Mouse (Mus musculus): ENCODE data around the gene Lck. TPM values are rescaled to one million over a fixed set of nuclear protein-coding genes. Genes with fewer than 3 reads are reported as not detected.

The Lck gene
- total RNA-seq, 1 experiment from 2014 or later, result 27.1 TPM

DNA sequence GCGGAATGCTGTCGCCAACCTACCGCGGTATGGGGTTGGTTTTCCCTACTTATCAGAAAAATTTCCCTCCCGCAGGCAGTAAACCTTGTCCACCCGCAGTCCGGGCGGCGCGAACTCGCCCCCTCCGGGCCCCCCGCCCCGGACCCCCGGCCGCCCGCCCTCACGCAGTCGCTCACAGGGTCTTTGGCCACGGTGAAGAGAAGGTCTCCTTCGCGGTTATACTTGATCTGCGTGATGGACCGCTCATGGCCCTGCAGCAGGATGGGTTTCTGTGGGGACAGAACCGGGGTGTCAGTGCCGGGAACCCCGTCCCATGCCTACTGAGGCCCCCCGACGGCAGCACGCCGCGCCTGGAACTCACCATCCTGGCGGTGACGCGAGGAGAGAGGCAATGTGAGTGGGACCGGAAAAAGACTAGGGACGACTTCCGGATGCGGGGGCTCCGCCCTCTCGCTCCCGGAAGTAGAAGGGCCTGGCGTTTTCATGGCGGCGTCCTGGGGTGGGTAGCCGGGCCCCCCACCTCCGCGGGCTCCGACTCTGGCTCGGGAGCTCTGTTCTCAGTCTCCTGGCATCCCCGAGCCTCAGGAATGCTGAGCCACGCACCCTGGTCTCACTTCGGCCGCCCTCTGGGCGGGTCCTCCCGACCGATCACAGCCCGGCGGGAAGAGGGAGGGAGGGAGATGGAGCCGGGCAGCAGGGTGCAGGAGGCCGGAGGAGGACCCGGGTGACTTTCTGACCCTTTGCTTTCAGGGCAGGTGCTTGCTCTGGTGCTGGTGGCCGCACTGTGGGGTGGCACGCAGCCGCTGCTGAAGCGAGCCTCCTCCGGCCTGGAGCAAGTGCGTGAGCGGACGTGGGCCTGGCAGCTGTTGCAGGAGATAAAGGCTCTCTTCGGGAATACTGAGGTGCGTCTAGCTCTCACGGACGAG lies 27.1 kb upstream of the Lck start, which contains the start of the genes Eif3i and Tmem234:
Eif3i (minus strand) TSS at position 416 of the 926 bp plus-strand sequence.
Tmem234 (plus strand) TSS at position 436 of the 926 bp plus-strand sequence.
- peak; percentile 85 to 95 for ATAC-seq (replicated peaks in 1 of 2; ENCODE audit: insufficient read depth in 1 of 2, low FRiP score in 2 of 2, low TSS enrichment in 1 of 2, low read depth in 1 of 2, poor library complexity in 2 of 2, severe bottlenecking in 2 of 2)

DNA sequence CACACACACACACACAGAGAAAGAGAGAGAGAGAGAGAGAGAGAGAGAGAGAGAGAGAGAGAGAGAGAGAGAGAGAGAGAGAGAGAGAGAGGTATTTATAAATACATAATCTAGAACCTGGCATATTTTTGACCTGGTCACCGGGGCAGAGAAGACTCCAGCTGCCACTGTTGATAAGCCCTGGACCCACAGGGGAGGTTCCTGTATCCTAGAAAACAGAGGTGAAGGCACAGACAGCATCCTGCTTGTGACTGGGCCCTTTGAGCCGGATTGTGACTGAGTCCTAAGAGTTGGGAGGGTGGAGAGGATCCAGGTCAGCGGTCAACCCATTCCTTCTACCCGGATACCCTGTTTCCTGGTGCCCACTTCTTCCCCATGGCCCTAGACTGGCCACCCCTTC lies 15.4 kb upstream of the Lck start:
- no peak for ATAC-seq (replicated peaks in 1 of 2; ENCODE audit: insufficient read depth in 1 of 2, low FRiP score in 2 of 2, low TSS enrichment in 1 of 2, low read depth in 1 of 2, poor library complexity in 2 of 2, severe bottlenecking in 2 of 2)

DNA sequence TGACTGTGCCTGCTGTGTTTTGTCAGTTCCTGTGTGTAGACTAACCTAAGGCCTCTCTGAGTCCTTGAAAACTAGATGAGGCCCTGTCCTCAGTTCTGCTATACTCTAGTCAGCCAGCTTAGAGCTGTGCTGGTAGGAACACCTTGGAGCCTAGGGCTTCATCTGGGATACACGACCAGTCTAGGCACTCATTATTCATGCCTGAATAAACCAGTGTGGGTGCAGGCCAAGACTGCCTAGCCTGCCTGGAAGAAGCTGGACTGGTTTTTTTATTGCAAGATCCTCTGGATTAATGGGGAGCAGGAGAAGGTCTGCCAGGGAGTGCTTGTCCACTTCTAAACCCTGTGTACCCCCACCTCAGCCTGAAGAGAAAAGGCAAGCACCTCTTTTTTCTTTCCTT lies 13.5 kb upstream of the Lck start:
- no peak for ATAC-seq (replicated peaks in 1 of 2; ENCODE audit: insufficient read depth in 1 of 2, low FRiP score in 2 of 2, low TSS enrichment in 1 of 2, low read depth in 1 of 2, poor library complexity in 2 of 2, severe bottlenecking in 2 of 2)

DNA sequence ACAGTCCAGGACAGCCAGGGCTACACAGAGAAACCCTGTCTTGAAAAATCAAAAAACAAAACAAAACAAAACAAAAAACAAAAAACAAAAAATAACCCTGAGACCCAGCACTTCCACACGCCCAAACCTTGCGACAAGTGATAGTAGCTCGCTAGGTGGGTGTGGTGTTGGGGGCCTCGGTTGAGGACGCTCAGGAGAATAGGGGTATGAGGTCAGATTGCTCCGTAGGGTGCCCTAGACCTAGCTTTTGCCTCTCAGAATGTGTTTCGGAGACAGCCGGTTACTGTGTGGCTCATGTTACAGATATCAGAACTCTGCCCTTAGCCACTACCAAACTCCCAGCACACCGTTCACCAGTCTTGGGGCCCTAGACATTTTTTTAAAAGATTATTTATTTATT lies 12.3 kb upstream of the Lck start:
- ATAC-seq (replicated peaks in 1 of 2; ENCODE audit: insufficient read depth in 1 of 2, low FRiP score in 2 of 2, low TSS enrichment in 1 of 2, low read depth in 1 of 2, poor library complexity in 2 of 2, severe bottlenecking in 2 of 2), result no peak

DNA sequence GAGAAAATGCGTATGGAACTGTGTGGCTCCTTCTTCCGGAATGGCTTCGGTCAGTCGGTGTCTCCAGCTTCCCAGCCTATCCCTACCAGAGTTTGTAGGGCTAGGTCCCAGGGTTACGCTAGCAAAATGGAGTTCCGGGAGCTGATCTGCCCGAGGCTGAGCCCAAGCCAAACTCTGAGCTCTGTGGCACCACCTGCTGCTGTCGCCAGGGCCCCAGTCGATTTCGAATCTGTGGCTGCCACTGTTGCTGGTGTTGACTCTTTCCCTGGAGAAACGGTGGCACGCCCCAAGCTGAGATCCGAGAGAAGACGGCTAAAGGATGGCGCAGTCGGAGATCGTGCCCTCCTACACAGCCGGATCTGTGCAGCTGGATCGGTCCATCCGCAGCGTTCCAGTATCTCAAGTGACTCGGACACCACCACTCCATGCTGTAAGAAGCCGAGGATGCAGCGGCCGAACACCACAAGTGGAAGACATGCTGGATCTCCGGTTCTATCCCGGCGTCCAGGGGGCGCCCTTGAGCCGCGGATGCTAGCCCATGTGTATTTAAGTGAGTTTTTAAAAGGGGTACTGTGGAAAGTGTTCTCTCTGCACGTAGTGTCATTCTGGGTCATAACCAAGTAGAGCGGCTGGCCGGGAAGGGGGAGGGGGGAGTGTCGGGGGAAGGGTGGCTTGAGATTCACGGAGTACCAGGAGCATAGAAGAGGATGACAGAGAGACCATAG lies 11.6 kb upstream of the Lck start:
- peak; percentile 88 to 89 for ATAC-seq (replicated peaks in 1 of 2; ENCODE audit: insufficient read depth in 1 of 2, low FRiP score in 2 of 2, low TSS enrichment in 1 of 2, low read depth in 1 of 2, poor library complexity in 2 of 2, severe bottlenecking in 2 of 2)

DNA sequence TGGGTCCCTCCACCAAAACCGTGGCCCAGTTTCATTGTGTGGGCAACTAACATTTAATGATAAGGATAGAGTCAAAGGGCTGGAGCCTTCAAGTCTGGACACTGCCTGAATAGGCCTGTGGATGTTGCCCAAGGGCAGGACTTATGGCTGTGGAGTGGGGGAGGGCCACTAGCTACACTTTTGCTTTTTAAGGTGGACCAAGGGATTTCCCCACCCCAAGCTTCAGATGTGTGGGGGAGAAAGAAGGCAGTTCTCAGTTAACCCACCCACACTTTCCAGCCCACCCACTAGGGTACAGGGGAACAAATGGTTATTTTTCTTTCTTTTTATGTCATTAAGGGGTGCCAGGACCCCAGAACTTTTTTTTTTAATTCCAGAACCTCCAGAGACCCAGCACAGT lies 10.9 kb upstream of the Lck start:
- no peak for ATAC-seq (replicated peaks in 1 of 2; ENCODE audit: insufficient read depth in 1 of 2, low FRiP score in 2 of 2, low TSS enrichment in 1 of 2, low read depth in 1 of 2, poor library complexity in 2 of 2, severe bottlenecking in 2 of 2)

DNA sequence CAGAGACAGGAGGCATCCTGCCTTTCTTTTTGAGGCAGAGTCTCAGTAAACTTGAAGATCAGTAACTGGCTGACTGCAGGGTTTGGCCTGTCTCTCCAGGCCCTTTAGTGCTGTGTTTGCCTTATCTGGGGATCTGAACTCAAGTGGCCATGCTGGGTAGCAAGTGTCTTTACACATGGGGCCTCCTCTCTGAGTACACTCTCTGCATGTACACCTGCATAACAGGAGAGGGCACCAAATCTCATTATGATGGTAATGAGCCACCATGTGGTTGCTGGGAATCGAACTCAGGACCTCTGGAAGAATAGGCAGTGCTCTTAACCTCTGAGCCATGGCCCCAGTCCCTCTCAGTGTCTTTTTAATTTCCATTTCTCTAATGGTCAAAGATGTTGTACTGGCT lies 8.8 kb upstream of the Lck start:
- no peak for ATAC-seq (replicated peaks in 1 of 2; ENCODE audit: insufficient read depth in 1 of 2, low FRiP score in 2 of 2, low TSS enrichment in 1 of 2, low read depth in 1 of 2, poor library complexity in 2 of 2, severe bottlenecking in 2 of 2)

DNA sequence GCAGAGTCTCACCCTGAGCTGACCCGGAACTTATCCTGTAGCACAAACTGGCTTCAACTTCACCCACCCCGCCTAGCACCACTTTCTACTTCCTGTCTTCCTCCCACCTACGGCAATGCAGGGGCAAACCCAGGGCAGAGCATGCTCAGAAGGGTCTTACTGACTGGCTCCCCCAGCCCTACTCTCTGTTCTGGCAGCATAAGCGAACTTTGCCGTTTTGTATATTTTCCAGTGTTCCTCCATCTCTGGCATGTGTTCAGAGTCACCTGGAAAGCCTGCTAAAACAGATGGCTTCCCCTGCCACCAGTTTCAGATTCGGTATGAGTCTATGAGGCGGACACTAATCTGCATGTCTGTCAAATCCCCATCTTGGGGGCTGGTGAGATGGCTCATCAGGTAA lies 6.9 kb upstream of the Lck start:
- ATAC-seq (replicated peaks in 1 of 2; ENCODE audit: insufficient read depth in 1 of 2, low FRiP score in 2 of 2, low TSS enrichment in 1 of 2, low read depth in 1 of 2, poor library complexity in 2 of 2, severe bottlenecking in 2 of 2), result no peak

DNA sequence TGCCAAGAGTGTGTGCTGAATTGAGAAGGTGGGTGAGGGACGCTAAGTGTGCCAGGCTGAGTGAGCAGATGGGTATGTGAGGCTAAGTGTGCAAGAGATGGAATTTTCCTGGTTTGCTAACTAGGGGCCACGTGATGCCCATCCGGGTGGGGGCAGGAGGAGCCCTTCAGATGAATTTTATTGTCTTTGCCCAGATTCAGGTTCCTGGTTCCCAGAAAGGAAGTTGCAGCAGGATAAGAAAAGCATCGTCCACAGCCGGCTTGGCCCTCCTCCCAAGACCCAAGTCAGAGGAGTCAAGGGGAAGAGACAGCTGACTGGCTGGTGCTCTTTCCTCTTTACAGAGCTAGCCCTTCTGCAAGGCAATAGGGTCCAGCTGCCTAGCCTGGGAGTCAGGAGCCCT lies 5.0 kb upstream of the Lck start, which contains the start of gene Fam167b:
Fam167b (minus strand) TSS at position 84 of the 400 bp plus-strand sequence.
- ATAC-seq (replicated peaks in 1 of 2; ENCODE audit: insufficient read depth in 1 of 2, low FRiP score in 2 of 2, low TSS enrichment in 1 of 2, low read depth in 1 of 2, poor library complexity in 2 of 2, severe bottlenecking in 2 of 2), result no peak

DNA sequence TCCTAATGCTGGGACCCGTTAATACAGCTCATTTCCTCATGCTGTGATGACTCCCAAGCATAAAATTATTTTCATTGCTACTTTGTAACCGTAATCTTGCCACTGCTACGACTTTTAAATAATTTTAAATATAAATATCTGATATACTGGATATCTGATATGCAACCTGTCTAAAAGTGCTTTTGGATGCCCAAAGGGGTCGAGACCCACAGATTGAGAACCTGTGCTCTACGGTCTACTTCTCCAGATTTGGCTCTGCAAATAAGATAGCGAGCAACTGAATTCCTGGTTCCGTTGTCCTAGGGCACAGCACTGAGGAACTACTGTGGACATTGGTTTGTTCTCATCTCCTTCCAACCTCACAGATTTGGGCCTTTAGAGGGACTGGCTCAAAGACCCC lies 4.2 kb upstream of the Lck start:
- ATAC-seq (replicated peaks in 1 of 2; ENCODE audit: insufficient read depth in 1 of 2, low FRiP score in 2 of 2, low TSS enrichment in 1 of 2, low read depth in 1 of 2, poor library complexity in 2 of 2, severe bottlenecking in 2 of 2), result no peak

DNA sequence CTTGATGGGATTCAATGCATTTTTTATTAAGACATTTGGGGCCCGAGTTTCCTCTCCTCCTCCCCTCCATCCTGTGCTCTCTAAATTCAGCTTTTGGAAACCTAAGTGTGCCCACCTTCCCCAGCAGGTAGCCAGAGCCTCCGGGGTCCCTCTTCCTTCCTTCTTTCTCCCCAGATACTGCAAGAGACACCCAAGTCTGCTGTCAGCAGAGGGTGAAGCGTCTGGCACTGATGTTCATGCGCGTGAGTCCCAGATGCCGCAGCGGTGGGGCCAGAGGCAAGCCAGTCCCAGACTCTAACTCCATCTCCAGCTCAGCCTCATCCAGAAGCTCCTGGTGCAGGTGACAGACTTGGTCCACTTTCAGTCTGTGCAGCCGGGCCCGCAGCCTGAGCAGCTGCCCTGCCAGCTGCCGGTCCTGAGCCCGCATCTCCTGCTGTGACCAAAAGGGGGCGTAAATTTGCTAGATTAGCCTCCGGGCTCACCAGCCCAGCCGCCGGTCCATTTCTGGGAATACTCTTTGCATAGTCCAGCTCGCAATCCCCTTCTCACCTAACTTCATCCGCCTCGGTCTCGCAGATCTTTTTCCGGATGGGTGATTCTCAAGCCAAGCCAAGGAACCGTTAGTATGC lies 3.5 kb upstream of the Lck start:
- ATAC-seq (replicated peaks in 1 of 2; ENCODE audit: insufficient read depth in 1 of 2, low FRiP score in 2 of 2, low TSS enrichment in 1 of 2, low read depth in 1 of 2, poor library complexity in 2 of 2, severe bottlenecking in 2 of 2), result peak in 1 of 2 experiments; percentile 59; a peak in 3 of 4 replicates

DNA sequence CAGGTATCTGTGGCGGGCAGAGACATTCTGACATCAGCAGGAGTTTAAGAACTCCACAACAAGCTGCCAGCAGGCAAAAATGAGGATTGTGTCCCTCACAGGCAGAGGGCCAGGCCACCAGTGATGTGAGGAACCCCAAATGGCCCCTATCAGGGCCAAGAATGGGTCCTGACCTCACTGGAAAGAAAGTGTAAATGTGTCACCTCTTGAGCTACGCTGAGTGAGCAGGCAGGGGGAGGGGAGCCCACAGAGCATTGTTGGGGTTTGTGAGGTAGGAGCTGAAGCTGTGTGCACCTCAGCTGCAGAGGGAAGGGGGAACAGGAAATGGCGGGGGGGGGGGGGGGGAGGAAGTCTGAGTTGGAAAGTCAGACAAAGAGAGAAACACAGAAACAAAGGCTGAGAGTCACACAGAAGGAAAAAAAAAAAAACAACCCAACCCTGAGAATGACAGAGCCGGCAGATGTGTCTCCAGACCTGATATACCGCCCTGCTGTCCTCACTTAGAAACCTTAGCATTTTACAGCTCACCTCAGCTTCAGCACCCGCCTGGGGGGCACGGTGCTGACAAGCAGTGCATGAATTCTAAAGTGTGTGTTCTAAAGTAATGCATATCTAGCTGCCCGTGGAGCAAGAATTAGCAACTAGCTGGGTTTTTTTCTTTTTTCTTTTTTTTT lies 1.9 kb upstream of the Lck start:
- ATAC-seq (replicated peaks in 1 of 2; ENCODE audit: insufficient read depth in 1 of 2, low FRiP score in 2 of 2, low TSS enrichment in 1 of 2, low read depth in 1 of 2, poor library complexity in 2 of 2, severe bottlenecking in 2 of 2), result peak; percentile 87 to 88

DNA sequence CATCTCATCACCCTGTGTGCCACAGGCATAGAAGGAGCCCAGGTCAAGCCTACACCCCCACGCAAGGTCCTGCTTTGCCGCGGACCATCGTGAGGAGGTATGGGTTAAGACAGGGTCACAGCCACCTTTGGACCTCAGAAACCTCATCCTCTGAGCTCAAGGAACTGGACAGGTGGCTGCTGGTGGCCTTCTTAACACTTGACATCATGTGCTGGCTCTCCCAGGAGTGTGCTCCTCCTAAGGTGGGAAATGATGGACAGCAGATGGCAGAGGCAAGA lies 409 bp downstream of the Lck start:
- ATAC-seq (replicated peaks in 1 of 2; ENCODE audit: insufficient read depth in 1 of 2, low FRiP score in 2 of 2, low TSS enrichment in 1 of 2, low read depth in 1 of 2, poor library complexity in 2 of 2, severe bottlenecking in 2 of 2), result no peak

DNA sequence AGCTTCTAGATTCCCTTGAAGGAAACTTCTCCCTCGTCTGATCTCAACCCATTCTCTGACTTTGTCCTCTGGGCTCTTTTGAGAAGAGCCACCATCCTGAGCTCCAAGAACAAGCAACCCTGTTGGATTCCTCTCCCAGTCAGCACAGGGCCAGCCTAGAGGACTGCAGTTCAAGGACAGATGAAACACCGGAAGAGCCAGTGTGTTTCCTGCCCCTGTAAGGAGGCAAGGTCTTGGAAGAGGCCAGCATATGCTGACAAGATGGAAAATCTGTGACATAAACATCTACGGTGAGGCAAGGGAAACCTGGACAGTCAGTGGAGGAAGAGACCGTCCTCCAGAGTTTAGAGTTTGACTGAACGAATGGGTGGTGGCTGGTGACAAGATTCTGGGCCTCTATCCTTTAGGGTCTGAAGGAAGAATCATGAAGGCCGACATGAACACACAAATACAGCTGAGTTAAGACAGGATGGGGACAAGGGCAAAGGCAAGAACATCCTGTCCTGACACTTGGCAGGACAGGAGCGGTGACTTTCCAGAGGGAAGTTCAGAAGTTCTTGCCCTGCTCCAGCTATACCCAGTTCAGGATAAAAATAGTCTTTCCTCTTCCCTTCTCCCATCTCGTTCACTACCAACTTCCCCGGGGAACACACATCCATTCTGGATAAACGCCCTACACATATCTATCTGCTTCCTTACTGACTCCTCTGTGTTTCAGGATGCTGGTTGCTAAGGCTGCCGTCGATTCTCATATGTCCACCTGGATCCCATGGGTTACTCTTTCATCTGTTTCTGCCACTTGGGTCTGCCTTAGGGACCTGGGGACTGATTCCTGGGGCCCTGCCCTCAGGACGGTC lies 977 bp downstream of the Lck start:
- ATAC-seq (replicated peaks in 1 of 2; ENCODE audit: insufficient read depth in 1 of 2, low FRiP score in 2 of 2, low TSS enrichment in 1 of 2, low read depth in 1 of 2, poor library complexity in 2 of 2, severe bottlenecking in 2 of 2), result no peak

DNA sequence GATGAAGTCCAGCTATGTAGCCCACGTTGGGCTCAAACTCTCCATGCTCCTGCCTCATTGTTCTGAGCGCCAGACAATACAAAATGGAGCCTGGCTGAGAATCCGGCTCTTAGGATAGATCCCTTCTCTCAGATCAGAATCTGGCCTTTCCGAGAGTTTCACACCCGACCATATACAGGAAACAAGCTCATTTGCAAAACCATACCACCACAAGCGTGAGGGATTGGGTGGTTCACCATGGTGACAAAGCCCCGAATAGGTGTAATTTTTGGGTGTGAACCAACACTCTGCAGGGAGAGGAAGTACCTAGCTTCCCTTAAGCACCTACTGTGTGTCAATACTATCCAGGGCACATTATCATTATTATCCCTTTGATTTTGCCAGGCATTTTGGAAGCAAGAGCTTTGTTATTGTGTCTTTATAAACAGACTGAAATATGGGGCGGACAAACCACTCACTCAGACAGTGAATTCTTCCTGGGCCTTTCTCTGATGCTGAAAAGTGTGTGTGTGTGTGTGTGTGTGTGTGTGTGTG lies 1.8 kb downstream of the Lck start:
- ATAC-seq (replicated peaks in 1 of 2; ENCODE audit: insufficient read depth in 1 of 2, low FRiP score in 2 of 2, low TSS enrichment in 1 of 2, low read depth in 1 of 2, poor library complexity in 2 of 2, severe bottlenecking in 2 of 2), result no peak

DNA sequence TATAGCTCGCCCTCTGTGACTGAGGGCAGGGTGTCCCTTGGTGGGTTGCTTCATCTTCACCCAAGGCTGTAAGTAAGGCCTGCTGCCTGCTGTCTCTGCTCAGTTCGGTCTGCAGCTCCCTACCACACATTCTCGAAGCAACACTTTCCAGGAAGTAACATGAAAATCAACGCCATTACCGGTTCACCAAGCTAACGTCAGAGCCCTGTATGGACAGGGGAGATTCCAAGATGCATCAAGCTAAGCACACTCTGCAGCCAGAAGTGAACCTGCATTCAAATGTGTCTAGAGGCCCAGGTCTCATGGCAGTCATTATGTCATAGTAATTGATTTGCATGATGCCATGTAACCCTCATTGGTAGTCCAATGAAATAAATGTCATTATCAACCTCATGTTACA lies 3.4 kb downstream of the Lck start:
- ATAC-seq (replicated peaks in 1 of 2; ENCODE audit: insufficient read depth in 1 of 2, low FRiP score in 2 of 2, low TSS enrichment in 1 of 2, low read depth in 1 of 2, poor library complexity in 2 of 2, severe bottlenecking in 2 of 2), result no peak

DNA sequence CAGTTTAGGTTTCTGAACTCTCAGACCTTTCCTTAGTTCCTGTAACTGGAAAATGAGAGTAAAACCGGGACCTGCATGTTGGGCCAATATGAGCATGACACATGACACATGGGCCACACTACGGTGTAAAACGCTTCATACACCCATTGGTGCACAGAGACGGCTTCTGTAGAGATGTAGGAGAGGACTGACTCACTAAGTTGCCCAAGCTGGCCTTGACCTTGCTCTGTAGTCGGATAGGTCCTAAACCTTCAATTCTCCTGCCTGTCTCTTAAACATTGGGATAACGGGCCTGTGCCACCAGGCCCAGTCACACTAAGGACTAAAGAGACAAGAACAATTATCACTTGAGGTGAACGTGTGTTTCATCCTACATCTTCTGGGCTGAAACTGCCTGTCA lies 5.1 kb downstream of the Lck start:
- no peak for ATAC-seq (replicated peaks in 1 of 2; ENCODE audit: insufficient read depth in 1 of 2, low FRiP score in 2 of 2, low TSS enrichment in 1 of 2, low read depth in 1 of 2, poor library complexity in 2 of 2, severe bottlenecking in 2 of 2)

Measured in hematopoietic stem cell, adult 5-6 weeks (primary cell).